Mouse (Mus musculus): ENCODE data around the gene Bub1. TPM values are rescaled to one million over a fixed set of nuclear protein-coding genes. Genes with fewer than 3 reads are reported as not detected.
A peak's percentile ranks its signal among the peaks of the same experiment; 100 is the strongest.

Gene Bub1
- polyA plus RNA-seq (2012; ENCODE audit: insufficient read depth, insufficient read length, low replicate concordance, missing spikeins), result not detected in 2 replicates

GRCm38 (mm10) chr2:127831401-127832102 lies at the start of gene Bub1:
Bub1 (minus strand) TSS chr2:127831865.
- Histone ChIP-seq H3K4me3 (ENCODE audit: insufficient read depth, low read depth, low read length) (peak within 1 kb of the TSS; percentile 47), H3K27ac (ENCODE audit: insufficient read depth, low read depth, low read length) (no peak within 1 kb of the TSS), H3K4me1 (ENCODE audit: control insufficient read depth, insufficient read depth, low read length) (peaks cover 4% of the 10 kb centered on the region; the same call in 1 of the 2 replicates)
- under 1% methylated on average over 56 of the region's 56 CpGs for WGBS
- TF ChIP-seq CTCF (IDR thresholded peaks at IDR 0.05; ENCODE audit: insufficient read depth, low read depth, low read length) (no peak), POLR2A (IDR thresholded peaks at IDR 0.05; ENCODE audit: insufficient read depth, low read depth, low read length) (no peak)

GRCm38 (mm10) chr2:127881063-127881462 lies 49.4 kb upstream of the Bub1 start:
- no peak overlapping the region for H3K4me3 ChIP-seq (ENCODE audit: insufficient read depth, low read depth, low read length)
- H3K4me1 ChIP-seq (ENCODE audit: control insufficient read depth, insufficient read depth, low read length), result no peaks in the 10 kb centered on the region
- TF ChIP-seq CTCF (IDR thresholded peaks at IDR 0.05; ENCODE audit: insufficient read depth, low read depth, low read length) (no peak), POLR2A (IDR thresholded peaks at IDR 0.05; ENCODE audit: insufficient read depth, low read depth, low read length) (no peak)
- no peak overlapping the region for H3K27ac ChIP-seq (ENCODE audit: insufficient read depth, low read depth, low read length)
- WGBS, result 85% methylated on average over 5 of the region's 5 CpGs

DNA sequence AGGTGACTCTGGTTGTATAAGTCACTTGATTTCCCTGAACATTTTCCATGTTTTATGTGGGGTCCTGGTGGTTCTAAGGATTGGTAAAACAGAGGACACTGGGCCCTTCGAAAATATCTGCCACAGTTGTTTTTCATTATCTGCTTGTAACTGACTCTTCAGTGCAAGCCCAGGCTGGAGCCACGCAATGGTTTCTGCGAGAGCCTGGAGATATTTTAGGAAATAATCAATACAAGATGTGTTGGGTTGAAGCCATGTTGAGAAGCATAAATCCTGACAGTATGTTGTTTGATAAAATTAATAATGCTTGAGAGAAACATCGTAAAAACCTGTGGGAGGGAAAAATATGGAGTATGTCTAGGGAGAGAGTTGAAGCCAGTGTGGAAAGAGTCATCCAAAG lies 32.7 kb upstream of the Bub1 start:
- Histone ChIP-seq H3K4me1 (ENCODE audit: control insufficient read depth, insufficient read depth, low read length) (no peaks in the 10 kb centered on the region), H3K4me3 (ENCODE audit: insufficient read depth, low read depth, low read length) (no peak overlapping the region), H3K27ac (ENCODE audit: insufficient read depth, low read depth, low read length) (no peak overlapping the region)
- WGBS, result 84% methylated on average over 4 of the region's 4 CpGs
- no peak for TF ChIP-seq POLR2A (IDR thresholded peaks at IDR 0.05; ENCODE audit: insufficient read depth, low read depth, low read length)
- no peak for TF ChIP-seq CTCF (IDR thresholded peaks at IDR 0.05; ENCODE audit: insufficient read depth, low read depth, low read length)

DNA sequence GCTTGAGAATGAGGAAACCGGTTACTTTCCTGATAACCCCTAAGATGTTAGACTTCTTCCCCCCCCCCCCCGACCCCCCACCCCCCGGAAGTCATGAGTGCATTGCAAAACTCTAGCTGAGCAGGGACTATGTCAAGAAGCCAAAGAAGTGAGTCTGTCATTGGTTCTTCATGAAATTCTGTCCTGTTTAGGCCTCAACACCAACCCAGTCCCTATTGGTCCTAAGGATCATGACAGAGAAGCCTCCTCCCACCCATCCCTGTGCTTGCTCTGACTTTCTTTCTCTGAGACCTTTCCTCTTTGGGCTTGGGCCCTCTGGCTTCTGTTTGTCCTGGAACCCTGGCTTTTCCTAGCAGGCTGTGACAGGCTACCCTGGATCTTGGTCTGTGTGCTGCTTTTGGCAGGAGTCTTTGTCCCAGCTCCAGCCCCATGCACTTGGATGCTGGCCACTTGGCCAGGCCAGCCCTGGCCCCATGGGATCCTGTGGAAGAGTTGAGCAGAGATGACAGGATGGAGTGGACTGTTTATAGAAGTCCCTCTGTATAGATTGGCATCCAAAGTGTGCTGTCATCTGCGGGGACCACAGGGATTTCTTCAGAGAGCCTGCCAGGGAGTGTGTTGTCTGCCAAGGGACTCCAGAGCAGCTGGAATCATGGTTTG lies 22.8 kb upstream of the Bub1 start:
- no peak for TF ChIP-seq CTCF (IDR thresholded peaks at IDR 0.05; ENCODE audit: insufficient read depth, low read depth, low read length)
- TF ChIP-seq POLR2A (IDR thresholded peaks at IDR 0.05; ENCODE audit: insufficient read depth, low read depth, low read length), result no peak
- Histone ChIP-seq H3K4me3 (ENCODE audit: insufficient read depth, low read depth, low read length) (no peak overlapping the region), H3K4me1 (ENCODE audit: control insufficient read depth, insufficient read depth, low read length) (0 out of 2 replicates have a peak, but pooled peaks cover 5% of the 10 kb centered on the region), H3K27ac (ENCODE audit: insufficient read depth, low read depth, low read length) (no peak overlapping the region)
- WGBS, result 34% methylated on average over 4 of the region's 4 CpGs

DNA sequence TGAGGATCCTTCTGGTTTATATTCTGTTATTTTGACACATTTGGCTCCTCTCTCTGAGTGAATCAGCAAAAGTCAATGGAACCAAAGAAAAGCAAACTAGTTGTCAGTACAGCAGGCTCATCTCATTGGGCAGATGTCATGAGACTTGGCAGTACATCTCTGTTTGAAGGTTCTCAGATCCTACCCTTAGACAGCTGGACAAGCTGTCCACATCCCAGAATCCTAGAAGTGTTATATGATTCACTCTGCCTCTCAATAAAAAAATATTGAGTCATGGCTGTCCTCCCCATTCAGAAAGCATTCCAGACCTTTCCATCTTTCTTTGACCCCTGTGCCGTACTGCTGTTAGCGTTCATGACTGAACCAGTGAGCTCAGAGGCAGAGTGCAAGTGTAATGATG lies 18.7 kb upstream of the Bub1 start:
- WGBS, result 95% methylated on average over 2 of the region's 2 CpGs
- Histone ChIP-seq H3K4me1 (ENCODE audit: control insufficient read depth, insufficient read depth, low read length) (0 out of 2 replicates have a peak, but pooled peaks cover 5% of the 10 kb centered on the region), H3K4me3 (ENCODE audit: insufficient read depth, low read depth, low read length) (no peak overlapping the region), H3K27ac (ENCODE audit: insufficient read depth, low read depth, low read length) (no peak overlapping the region)
- TF ChIP-seq POLR2A (IDR thresholded peaks at IDR 0.05; ENCODE audit: insufficient read depth, low read depth, low read length) (no peak), CTCF (IDR thresholded peaks at IDR 0.05; ENCODE audit: insufficient read depth, low read depth, low read length) (no peak)

DNA sequence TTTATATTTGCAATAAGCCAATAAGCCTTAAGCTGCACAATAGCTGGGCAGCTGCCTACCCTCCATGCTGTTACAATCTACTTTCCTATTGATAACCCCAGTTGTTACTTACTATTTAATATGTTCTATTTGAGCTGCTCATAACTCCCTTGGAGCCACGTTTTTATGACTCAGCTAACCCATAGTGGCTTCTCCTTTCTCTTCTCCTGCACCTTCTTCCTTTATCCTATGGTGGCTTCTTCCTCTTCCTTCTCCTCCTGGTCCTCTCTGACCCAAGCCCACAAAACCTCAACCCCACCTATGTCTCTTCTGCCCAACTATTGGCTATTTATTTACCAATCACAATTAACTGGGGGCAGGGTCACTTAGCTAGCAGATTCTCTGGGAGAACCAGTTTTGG lies 14.9 kb upstream of the Bub1 start:
- no peak overlapping the region for H3K27ac ChIP-seq (ENCODE audit: insufficient read depth, low read depth, low read length)
- H3K4me3 ChIP-seq (ENCODE audit: insufficient read depth, low read depth, low read length), result no peak overlapping the region
- no peak for TF ChIP-seq POLR2A (IDR thresholded peaks at IDR 0.05; ENCODE audit: insufficient read depth, low read depth, low read length)
- no peaks in the 10 kb centered on the region for H3K4me1 ChIP-seq (ENCODE audit: control insufficient read depth, insufficient read depth, low read length)
- WGBS, result 39% methylated on average over 1 of the region's 1 CpGs

DNA sequence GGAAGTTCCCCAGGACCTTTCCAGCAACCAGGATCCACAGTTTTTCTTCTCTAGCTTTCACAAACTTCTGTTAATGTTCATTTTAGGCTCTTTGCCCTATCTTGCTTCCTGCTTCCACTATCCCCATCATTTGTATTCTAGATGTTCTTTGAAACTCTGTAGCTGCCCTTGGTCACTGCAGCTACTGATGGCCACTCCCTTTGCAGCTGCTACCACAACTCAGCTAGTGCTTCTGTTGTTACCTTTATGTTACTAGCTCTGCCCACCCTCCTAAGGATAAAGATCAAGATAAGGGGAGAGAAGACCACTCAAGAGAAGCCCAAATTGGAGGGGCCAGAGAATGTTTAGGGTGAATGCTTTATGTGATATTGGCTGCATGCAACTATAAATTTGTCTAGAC lies 14.3 kb upstream of the Bub1 start:
- H3K27ac ChIP-seq (ENCODE audit: insufficient read depth, low read depth, low read length), result no peak overlapping the region
- no peak for TF ChIP-seq CTCF (IDR thresholded peaks at IDR 0.05; ENCODE audit: insufficient read depth, low read depth, low read length)
- H3K4me1 ChIP-seq (ENCODE audit: control insufficient read depth, insufficient read depth, low read length), result no peaks in the 10 kb centered on the region
- no peak overlapping the region for H3K4me3 ChIP-seq (ENCODE audit: insufficient read depth, low read depth, low read length)

DNA sequence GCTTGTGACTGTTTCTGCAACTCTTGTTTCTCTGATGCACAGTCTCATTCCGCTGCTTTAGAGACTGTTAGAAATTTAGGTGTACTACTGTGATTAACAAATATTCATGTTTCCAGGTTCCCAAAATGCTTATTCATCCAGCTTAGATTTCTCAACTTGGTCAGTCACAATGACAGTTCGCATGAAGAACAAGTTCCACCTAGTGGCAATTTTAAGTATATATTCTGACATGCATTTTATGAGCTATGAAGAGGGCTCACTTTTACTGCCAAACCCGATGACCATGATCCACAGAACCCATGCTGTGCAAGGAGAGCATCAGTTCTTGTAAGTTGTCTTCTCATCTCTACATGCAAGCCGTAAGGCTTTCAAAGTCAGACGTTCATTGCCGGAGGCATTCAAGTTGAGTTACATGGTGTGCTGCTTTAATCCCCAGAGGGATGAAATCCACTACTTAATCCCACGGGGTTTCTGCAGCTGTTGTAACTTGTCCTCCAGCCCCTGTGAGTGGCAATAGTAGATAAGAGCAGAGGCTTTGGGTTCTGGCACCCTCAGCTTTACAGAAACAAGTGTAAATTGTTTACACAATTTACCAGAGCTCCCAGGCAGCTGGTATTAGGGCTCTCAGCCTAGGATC lies 13.8 kb upstream of the Bub1 start:
- H3K27ac ChIP-seq (ENCODE audit: insufficient read depth, low read depth, low read length), result no peak overlapping the region
- no peak for TF ChIP-seq POLR2A (IDR thresholded peaks at IDR 0.05; ENCODE audit: insufficient read depth, low read depth, low read length)
- no peak for TF ChIP-seq CTCF (IDR thresholded peaks at IDR 0.05; ENCODE audit: insufficient read depth, low read depth, low read length)
- no peaks in the 10 kb centered on the region for H3K4me1 ChIP-seq (ENCODE audit: control insufficient read depth, insufficient read depth, low read length)
- WGBS, result 52% methylated on average over 7 of the region's 7 CpGs
- no peak overlapping the region for H3K4me3 ChIP-seq (ENCODE audit: insufficient read depth, low read depth, low read length)

DNA sequence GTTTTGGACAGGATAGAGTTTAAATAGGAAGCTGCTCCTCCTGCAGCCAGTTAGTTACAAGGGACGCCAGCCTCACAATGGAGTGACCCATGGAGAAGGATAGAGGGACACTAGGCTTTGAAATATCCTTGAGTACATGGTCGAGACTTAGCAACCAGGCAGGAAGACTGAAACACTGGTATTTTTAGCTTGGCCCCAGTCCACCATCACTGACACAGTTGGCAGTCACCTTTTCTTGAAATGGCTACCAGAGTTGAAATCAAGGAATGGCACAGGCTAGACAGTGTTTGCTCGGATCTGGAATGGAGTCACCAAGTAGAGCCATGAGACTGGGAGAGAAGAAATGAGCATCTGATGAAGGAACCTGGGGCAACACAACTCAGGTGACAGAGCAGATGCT lies 10.8 kb upstream of the Bub1 start:
- Histone ChIP-seq H3K4me3 (ENCODE audit: insufficient read depth, low read depth, low read length) (no peak overlapping the region), H3K4me1 (ENCODE audit: control insufficient read depth, insufficient read depth, low read length) (no peaks in the 10 kb centered on the region)
- TF ChIP-seq POLR2A (IDR thresholded peaks at IDR 0.05; ENCODE audit: insufficient read depth, low read depth, low read length), result no peak
- TF ChIP-seq CTCF (IDR thresholded peaks at IDR 0.05; ENCODE audit: insufficient read depth, low read depth, low read length), result no peak

More for the DNA sequence above, 10.8 kb upstream of the Bub1 start:
- WGBS, result 74% methylated on average over 3 of the region's 3 CpGs
- H3K27ac ChIP-seq (ENCODE audit: insufficient read depth, low read depth, low read length), result no peak overlapping the region

All from olfactory bulb, adult 2 months (tissue).